Mouse (Mus musculus): ENCODE measurements around the gene Gm13283.

DNA sequence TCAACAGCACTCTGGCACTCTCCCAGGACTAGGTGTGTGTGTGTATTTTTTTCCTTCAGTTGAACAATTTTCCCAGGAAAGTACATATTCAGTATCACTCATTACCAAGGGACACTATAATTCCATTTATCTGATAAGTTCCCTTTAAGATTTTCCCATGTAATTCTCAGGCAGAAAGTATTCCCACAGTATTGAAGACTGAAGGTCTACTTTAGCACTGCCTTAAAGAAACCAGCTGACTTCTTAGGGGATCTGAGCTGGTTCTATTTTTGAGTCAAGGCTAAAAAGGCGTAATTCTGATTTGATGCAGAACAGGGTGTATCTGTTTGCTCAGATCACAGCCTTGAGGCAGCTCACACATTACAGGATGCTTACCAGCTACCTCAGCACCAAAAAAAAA lies 41.2 kb upstream of the Gm13283 start:
- TF ChIP-seq CTCF (conservative IDR thresholded peaks at IDR 0.05; ENCODE audit: low read length) = no peak
- no peak for TF ChIP-seq NANOG (IDR thresholded peaks at IDR 0.05; ENCODE audit: borderline replicate concordance, low read length)
- TF ChIP-seq POU5F1 (IDR thresholded peaks at IDR 0.05; ENCODE audit: borderline replicate concordance, low read length) = no peak

Data from E14TG2a.4 (cell line).